Mouse (Mus musculus): ENCODE data around the gene Orc3. TPM values are rescaled to one million over a fixed set of nuclear protein-coding genes. Genes with fewer than 3 reads are reported as not detected.

Gene Orc3
- 1.1 and 1.6 TPM in 2 replicates for polyA plus RNA-seq (2012; rRNA removed)

DNA sequence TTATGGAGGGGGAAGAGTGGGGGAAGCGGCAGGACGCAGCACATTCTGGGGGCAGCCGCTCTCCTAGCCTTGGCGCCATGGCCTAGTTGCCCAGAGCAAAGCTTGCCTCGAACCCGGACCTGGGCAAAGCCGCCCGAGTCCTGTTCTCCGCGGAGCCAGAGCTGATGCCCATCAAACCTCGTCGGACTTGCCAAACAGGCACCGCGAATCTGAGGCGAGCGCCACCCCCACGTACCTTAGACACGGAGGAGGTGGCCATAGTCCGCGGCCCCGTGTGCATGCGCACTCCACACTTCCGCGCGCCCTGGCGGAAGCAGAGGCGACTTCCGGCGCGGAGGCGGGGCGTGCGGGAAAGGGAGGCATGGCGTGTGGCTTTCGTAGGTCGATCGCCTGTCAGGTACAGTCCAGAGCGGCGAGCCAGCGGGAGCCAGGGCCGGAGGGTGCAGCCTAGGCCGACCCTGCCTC is at the start of gene Orc3, which contains the start of gene Rars2:
Gene Orc3, minus strand, starts transcription at position 315 of the 465 bp plus-strand sequence.
Gene Rars2, plus strand, starts transcription at position 328 of the 465 bp plus-strand sequence.

DNA sequence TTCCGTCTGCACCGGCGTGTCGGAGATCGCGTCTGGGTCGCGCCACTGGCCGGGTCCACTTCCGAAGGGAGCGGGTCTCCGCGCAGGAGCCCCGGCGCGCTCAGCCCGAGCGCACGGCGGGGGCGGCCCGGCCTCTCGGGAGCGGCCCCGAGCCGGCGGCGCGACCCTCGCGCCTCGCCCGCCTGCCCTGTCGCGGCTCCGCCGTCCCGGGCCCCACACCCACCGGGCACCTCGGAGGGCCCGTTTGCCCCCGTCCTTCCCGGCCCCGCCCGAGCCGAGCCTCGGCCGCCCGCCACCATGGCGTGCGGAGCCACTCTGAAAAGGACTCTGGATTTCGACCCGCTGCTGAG is 64.0 kb downstream of the Orc3 start, which contains the start of gene Akirin2:
Gene Akirin2, plus strand, starts transcription at position 190 of the 350 bp plus-strand sequence.

Other genes with a start within 250 kb of the Orc3 start
- gene Akirin2, start 64.0 kb downstream of the Orc3 start, polyA plus RNA-seq (2012; rRNA removed) = 9.4 and 15.9 TPM in 2 replicates
- gene Rars2, start within 50 bp of the Orc3 start, polyA plus RNA-seq (2012; rRNA removed) = 2.5 and 2.8 TPM in 2 replicates
- gene Slc35a1, start 72.5 kb upstream of the Orc3 start, polyA plus RNA-seq (2012; rRNA removed) = 5.9 and 6.0 TPM in 2 replicates
- gene Cfap206, start 115.3 kb upstream of the Orc3 start, polyA plus RNA-seq (2012; rRNA removed) = not detected in 2 replicates
- not detected in 2 replicates for gene Gm136, start 141.3 kb upstream of the Orc3 start, polyA plus RNA-seq (2012; rRNA removed)
- gene Smim8, start 163.5 kb upstream of the Orc3 start, polyA plus RNA-seq (2012; rRNA removed) = 0.17 and 0.19 TPM in 2 replicates